Mouse (Mus musculus): Measurements from ENCODE around the gene Prickle2.

Gene Prickle2

DNA sequence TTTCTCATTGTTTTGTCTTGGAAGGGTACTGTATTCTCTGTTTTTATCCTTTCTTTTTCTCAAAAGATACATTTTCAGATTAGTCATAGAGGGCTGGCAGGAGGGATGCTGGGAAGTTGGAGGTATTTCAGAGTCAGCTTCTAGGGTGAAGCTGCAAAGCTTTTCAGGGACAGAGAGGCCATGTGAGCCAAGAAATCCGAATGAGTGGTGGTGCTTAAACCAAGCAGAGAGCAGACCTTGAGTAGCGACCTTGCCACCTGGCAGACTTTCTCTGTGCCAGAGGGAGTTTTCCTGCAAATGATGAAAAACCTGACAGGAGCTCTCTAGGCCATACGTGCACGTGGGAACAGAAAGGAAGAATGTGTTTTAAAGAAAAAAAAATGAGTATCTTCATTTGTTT, 130.7 kb downstream of the Prickle2 start:
- no peak for DNase-seq

DNA sequence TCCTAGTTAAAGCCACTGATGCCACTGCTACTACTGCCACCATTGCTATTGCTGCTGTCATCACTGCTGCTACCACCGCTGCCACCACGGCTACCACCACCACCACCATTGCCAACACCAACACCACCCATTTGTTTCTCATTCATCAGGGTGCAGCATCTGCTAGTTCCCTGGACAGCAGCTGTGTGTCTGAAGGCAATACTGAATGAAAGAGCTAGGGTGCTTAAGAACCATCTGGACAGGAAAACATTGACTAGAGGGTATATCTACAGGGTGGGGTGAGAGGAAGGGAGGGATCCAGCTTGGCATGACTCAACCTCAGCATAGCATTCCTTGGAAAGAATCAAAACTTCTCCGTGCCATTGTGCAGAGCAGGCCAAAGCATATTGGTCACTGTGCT, 133.8 kb downstream of the Prickle2 start:
- DNase-seq = no peak

DNA sequence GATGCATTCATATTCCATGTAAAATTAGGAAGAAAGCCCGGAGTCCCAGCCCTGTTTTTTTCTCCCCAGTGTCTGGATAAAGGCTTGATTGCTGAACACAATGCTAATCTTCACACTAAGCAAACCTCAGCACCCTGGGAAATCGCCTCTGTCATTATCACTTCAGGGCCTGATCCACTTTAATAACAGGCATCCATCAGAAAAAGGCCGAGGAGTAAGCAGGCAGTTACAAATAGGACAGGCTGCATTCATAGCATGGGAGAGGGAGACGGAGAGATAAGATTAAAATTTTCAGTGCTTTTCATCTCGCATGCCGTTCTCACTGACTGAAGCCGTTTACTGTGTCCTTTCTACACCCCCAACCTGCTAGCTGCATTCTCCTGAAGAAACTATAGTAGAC, 135.9 kb downstream of the Prickle2 start:
- DNase-seq = no peak

DNA sequence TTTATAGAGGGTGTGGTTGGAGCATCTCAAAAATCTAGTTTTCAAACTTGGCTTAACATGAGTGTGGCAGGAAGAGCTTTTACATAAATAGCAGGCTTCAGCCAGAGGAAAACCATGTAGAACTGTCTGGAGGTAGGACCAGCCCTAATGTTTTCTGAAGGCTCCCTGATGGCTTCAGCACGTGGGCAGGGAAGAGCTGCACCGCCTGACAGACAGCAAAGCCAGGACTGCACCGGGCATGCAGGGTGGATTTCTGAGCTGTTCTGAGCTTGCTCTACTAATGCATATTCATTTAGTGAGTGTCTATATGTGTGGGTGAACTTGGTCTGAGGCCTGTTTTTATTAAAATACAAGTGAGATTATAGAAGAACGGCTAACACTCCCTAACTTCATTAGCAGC, 136.7 kb downstream of the Prickle2 start:
- no peak for DNase-seq

GRCm38 (mm10) chr6:92559261-92559660, 146.7 kb downstream of the Prickle2 start:
- no peak for DNase-seq

GRCm38 (mm10) chr6:92555675-92556074, 150.3 kb downstream of the Prickle2 start:
- DNase-seq = no peak

- DNase-seq = no peak
Observed at GRCm38 (mm10) chr6:92553086-92553485, 152.9 kb downstream of the Prickle2 start.

GRCm38 (mm10) chr6:92549246-92549645, 156.7 kb downstream of the Prickle2 start:
- no peak for DNase-seq

- no peak for DNase-seq
Observed at GRCm38 (mm10) chr6:92545204-92545603, 160.8 kb downstream of the Prickle2 start.

DNA sequence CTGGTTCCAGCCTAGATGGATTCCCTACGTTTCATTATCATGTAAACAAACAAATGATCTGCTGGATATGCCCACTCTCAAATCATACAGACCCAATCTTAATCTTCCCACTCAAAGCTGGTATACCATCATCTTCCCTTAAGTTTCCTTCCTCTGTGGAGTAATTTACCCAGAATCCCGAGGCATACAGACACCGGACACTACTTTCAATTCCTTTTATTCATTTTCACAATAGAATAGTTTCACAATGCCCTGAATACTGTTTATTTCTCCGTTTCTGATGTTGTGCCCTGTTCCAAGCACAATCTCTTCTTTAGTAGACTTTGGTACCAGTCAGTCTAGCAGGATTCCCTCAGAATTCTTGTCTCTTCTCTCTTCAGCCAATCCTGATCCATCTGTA, 162.1 kb downstream of the Prickle2 start:
- no peak for DNase-seq

GRCm38 (mm10) chr6:92542402-92543101, 163.4 kb downstream of the Prickle2 start:
- peak; percentile 29 for DNase-seq

DNA sequence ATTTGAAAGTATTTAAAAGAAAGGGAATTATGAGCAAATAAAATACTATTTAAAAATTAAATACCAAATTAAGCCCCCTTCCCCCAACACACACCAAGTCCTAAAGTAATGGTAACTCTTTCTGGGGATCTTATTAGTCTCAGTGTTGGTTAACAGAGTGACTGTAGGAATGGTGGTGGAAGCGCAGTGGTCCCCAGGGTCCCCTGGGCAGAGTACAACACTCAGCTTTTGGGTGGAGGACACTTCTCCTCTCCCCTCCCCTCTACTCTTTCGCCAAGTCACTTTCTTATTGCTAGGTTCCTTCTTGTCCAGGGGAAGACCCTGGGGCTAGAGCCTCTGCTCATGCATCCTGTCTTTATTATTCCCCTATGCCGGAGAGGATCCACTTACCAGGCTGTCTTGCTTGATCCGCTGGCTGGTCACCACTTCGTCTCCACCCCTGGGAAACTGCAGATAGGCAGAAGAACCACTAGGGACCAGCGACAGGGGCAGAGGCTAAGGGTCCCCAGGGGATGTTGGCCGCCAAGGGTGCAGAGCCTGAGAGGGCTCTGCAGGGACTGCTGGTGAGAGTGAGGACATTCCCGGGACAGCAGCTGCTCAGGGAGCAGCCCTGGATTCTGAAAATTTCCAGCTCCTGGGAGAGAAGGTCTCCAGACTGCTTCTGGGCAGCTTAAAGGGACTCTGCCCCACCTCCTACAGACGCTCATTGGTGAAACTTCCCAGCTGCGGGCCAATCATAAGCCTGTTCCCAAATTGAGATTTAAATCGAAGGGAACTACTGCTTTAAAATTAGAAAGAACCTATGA, 171.5 kb downstream of the Prickle2 start:
- DNase-seq = peak; percentile 71

DNA sequence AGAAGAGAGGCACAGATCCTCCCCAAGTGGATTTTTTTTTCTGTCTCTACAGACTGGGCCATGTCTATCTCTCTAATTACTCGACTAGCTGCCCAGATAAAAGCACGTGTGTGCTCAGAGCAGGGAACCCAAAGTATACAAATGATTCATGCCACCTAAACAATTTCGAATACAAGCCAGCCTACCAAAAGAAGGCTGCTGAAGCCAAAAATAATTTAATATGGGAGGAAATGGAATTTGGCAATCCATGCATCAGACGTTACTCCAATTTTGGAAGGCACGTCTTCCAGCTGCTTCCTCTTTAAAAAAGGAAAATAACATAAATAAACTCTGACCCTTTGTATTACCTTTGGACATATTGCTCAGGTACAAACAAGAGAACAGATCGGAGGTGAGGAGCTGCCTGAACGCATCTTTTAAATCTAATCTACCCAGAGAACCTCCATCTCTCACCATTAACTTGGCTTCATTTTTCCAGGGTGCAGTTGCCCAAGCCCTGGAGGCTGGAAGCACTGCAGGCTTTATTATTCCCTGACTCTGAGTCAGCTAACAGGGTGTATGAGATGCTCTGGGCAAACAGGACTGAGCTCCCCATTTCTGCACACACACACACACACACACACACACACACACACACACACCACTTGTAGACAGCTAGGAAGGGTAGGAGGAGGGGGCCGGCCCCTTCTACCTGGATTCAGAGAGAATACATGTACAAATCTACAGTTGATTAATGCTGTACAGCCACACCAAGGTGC, 172.5 kb downstream of the Prickle2 start:
- no peak for DNase-seq

DNA sequence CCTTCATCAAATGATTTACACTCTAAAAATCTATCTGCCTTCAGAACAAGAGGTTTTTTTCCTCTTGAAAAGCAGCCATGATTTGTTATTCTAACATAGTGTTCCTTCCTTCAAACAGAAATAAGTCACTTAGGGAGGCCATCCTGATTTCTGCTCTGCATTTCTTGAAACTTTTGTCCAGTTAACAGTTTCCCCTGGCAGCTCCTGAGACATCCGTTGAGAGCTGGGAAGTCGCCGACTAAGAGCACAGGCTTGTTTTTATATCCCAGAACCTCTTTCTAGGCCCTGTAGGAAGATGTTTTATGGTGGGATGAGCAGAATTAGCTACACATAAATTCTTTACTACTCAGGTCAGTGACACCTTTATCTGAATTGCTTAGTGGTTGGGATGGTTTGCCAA, 173.1 kb downstream of the Prickle2 start:
- DNase-seq = peak; percentile 11

- DNase-seq = peak; percentile 31
Observed at GRCm38 (mm10) chr6:92532331-92532730, 173.6 kb downstream of the Prickle2 start.

- DNase-seq = no peak
Observed at GRCm38 (mm10) chr6:92526212-92526611, 179.7 kb downstream of the Prickle2 start.

DNA sequence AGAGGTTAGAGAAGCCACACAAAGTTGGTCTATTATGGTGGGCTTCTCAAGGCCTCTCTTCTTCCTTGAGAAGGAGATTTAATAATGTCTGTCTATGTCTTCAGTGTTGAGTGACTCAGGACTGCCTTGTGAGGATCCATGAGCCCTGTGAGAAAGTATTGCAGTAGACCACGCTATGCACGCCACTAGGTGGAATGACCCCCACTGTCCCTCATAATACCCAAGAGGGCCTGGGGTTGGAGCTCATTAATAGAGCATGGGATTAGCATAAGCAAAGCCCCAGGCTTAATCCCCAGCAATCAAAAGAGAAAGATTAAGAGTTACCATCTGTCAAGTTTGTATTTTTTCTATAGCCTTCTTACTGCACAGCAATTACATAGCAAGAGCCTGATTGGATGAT, 180.3 kb downstream of the Prickle2 start:
- no peak for DNase-seq

DNA sequence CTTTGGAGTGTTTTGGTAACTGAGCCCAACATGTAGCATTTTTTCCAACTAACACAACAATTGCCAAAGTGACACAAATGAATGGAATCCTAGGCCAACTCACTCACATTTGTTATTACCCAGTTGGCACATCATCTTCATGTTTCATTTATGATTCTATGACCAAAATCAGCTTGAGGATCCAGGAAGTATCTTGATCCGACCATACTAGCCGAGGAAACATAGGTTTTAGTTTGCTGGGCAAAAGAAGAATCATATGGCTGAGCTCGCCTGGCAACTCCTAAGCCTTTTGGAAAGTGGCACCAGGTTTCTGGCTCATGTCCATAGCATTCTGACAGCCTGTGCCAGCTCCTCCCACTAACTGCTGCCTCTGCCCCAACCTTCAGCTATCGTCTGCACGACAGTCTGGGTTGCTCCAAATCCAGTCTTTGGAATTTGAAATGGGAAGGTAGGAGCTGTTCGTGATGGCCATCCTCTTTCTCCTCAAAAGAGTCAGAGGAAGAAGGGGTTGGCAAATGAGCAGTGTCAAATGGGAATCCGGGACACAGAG, 184.4 kb downstream of the Prickle2 start:
- DNase-seq = peak; percentile 51

GRCm38 (mm10) chr6:92520088-92520875, 185.7 kb downstream of the Prickle2 start:
- no peak for DNase-seq

DNA sequence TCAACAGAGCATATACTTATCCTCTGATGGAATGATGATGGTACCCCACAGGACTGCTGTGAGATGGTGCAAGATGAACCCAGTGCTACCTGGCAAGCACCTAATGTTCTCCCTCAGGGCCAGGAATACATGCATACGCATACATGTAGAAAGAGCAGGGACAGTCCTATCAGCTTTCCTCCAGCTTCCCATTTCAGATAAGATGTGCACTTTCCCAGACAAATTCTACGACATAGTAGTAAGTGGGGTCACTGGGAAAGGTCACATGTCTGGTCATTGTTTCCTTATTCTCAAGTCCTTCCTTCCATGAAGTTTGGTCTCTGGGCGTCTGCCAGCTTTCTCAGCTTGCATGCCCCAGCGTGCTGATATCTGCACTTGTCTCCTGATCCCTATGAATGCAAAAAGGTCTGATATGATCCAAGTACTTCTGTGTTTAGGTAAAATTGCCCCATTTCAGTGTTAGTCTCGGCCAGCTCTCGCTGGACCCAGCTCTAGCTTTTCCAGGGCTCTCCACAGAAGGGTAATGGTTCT, 187.5 kb downstream of the Prickle2 start:
- DNase-seq = no peak

- DNase-seq = no peak
Observed at GRCm38 (mm10) chr6:92517002-92517401, 189.0 kb downstream of the Prickle2 start.

- no peak for DNase-seq
Observed at GRCm38 (mm10) chr6:92512001-92512400, 194.0 kb downstream of the Prickle2 start.

All from kidney, postnatal 14 days (tissue).